Mouse (Mus musculus) hindbrain, embryonic 14.5 days (tissue): ENCODE measurements around the gene Calr4. TPM values are rescaled to one million over a fixed set of nuclear protein-coding genes. Genes with fewer than 3 reads are reported as not detected.
A peak's percentile ranks its signal among the peaks of the same experiment; 100 is the strongest.

ENCODE experiments used
- ATAC-seq: fragments of 200-750 bp; cut with Nextera tagmentation; 2 replicates; pipeline ENCODE4 v1.8.0; 2017; ENCODE audit warnings: moderate number of reproducible peaks, mild to moderate bottlenecking, moderate TSS enrichment, moderate library complexity; ENCODE audit not compliant: low FRiP score
- DNase-seq: peaks from one replicate; pipeline ENCODE4 v3.0.0-alpha.2; 2015; ENCODE audit warnings: low spot score
- H3K27ac ChIP-seq: fragments of 300-500 bp; sonication (generic); 2 replicates; pipeline ENCODE4 v1.5.1; 2014; ENCODE audit warnings: mild to moderate bottlenecking, moderate library complexity
- H3K27me3 ChIP-seq: fragments of 300-500 bp; sonication (generic); 2 replicates; pipeline ENCODE4 v1.6.1; 2014; ENCODE audit warnings: mild to moderate bottlenecking, low read length, mixed read lengths; ENCODE audit not compliant: control insufficient read depth, insufficient read depth
- H3K36me3 ChIP-seq: fragments of 300-500 bp; sonication (generic); replicated peaks from 2 replicates; pipeline ENCODE4 v1.6.1; 2014; ENCODE audit not compliant: control insufficient read depth, insufficient read depth
- H3K4me1 ChIP-seq: fragments of 300-500 bp; sonication (generic); replicated peaks from 2 replicates; pipeline ENCODE4 v1.6.1; 2014; ENCODE audit warnings: antibody characterized with exemption, low read length, mixed read lengths; ENCODE audit not compliant: control insufficient read depth, insufficient read depth
- H3K4me2 ChIP-seq: fragments of 300-500 bp; sonication (generic); replicated peaks from 2 replicates; pipeline ENCODE4 v1.6.1; 2014; ENCODE audit warnings: mild to moderate bottlenecking, moderate library complexity
- H3K4me3 ChIP-seq: fragments of 300-500 bp; sonication (generic); replicated peaks from 2 replicates; pipeline ENCODE4 v1.5.1; 2014; ENCODE audit warnings: mild to moderate bottlenecking, low read length
- H3K9ac ChIP-seq: fragments of 300-500 bp; sonication (generic); 2 replicates; pipeline ENCODE4 v1.6.1; 2014
- H3K9me3 ChIP-seq: fragments of 300-500 bp; sonication (generic); 2 replicates; pipeline ENCODE4 v1.6.1; 2016; ENCODE audit warnings: low read length; ENCODE audit not compliant: control insufficient read depth
- WGBS: fragments of 180-500 bp; shearing (Covaris S2); extraction: QIAGEN DNeasy Blood & Tissue Kit; methylation state at CpG from one replicate; pipeline ENCODE4 v1.1.7; 2014; 5-methylcytosine and 5-hydroxymethylcytosine counted together
- polyA plus RNA-seq: library from polyadenylated mRNA; unstranded; fragments of >200 nt; fragmentation: Nextera tagmentation; extraction: Ambion mirVana; gene quantifications from 2 replicates; pipeline ENCODE4 v1.2.1, GENCODE M21; 2014

Calr4 gene
- polyA plus RNA-seq, 1 experiment from 2014 or later, result 2.0 TPM

DNA sequence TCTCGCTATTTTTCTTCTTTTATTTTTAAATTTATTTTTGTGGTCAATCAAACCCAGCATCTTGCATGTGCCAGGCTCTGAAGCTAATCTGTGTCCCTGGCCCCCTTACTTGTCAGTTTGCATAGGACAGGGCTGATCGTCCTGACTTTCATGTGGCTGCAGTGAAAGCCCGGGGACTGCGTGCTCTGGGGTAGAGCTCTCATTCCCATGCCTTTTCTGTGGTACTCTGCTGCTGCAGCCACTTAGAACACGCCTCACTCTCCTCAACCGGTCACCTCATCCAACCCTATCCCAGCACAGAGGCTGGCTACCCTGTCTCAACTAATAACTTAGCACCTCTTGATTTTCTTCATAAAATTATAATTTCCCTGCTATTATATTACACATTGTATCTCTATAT is 8.7 kb upstream of the Calr4 start:
- ATAC-seq, result peak; percentile 68; the same call in 1 of the 2 replicates
- Histone ChIP-seq H3K9me3 (no peaks in the 10 kb centered on the region), H3K27ac (peak overlapping the region; percentile 79), H3K4me3 (no peak overlapping the region), H3K27me3 (no peaks in the 10 kb centered on the region), H3K4me2 (peak overlapping the region; percentile 0; the same call in 1 of the 2 replicates), H3K9ac (no peak overlapping the region), H3K4me1 (peaks cover 7% of the 10 kb centered on the region; the same call in 1 of the 2 replicates), H3K36me3 (no peaks in the 10 kb centered on the region)
- WGBS, result 41% methylated on average over 6 of the region's 6 CpGs
- DNase-seq, result no peak

DNA sequence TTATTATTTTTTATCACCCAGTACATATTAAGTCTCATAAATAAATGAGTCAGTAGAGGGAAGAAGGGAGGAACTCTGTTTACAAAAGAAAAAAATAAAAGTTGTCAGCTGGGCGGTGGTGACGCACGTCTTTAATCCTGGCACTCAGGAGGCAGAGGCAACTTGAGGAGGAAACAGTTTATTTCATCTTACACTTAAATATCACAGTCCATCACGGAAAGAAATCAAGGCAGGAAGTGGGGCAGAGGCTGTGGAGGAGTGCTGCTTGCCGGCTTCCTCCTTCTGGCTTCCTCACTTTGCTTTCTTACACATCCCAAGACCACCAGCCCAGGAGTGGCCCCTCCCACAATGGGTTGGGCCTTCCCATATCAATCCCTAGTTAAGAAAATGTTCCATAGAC is 8.2 kb upstream of the Calr4 start:
- no peak overlapping the region for H3K4me2 ChIP-seq
- no peak overlapping the region for H3K4me3 ChIP-seq
- peaks cover 7% of the 10 kb centered on the region; the same call in 1 of the 2 replicates for H3K4me1 ChIP-seq
- H3K9ac ChIP-seq, result no peak overlapping the region
- peak overlapping the region; percentile 79 for H3K27ac ChIP-seq
- ATAC-seq, result no peak
- no peaks in the 10 kb centered on the region for H3K27me3 ChIP-seq
- no peak for DNase-seq
- H3K36me3 ChIP-seq, result no peaks in the 10 kb centered on the region
- H3K9me3 ChIP-seq, result no peaks in the 10 kb centered on the region
- WGBS, result 72% methylated on average over 5 of the region's 5 CpGs

DNA sequence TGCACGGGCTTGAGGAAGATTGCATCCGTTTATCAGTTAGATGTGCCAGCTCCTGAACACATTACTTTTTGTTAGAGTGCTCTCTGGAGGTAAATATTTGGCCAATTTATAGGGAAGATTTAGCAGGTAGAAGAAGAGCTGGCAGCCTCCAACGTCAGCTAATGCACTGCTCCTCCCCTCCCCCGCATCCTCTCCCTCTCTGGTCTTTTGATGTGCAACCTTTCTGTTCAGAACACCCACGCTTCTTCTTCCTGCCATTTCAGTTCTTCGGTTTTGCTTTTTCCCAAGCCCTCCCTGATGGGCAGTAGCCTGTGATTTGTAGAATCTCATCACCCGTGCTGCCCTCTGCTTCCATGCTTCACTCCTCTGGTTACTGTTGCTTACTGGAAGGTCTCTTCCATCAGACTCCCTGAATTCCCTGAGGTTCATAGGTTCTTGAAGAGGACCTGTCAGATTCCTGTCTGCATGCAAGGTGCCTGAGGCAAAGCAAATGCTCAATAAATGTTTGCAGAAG is 4.5 kb upstream of the Calr4 start:
- H3K36me3 ChIP-seq, result no peaks in the 10 kb centered on the region
- no peak overlapping the region for H3K4me3 ChIP-seq
- no peak overlapping the region for H3K27ac ChIP-seq
- WGBS, result 63% methylated on average over 7 of the region's 7 CpGs
- DNase-seq, result no peak
- no peaks in the 10 kb centered on the region for H3K27me3 ChIP-seq
- H3K4me1 ChIP-seq, result peaks cover 7% of the 10 kb centered on the region; the same call in 1 of the 2 replicates
- no peak for ATAC-seq
- H3K9me3 ChIP-seq, result no peaks in the 10 kb centered on the region
- H3K4me2 ChIP-seq, result no peak overlapping the region
- H3K9ac ChIP-seq, result no peak overlapping the region

DNA sequence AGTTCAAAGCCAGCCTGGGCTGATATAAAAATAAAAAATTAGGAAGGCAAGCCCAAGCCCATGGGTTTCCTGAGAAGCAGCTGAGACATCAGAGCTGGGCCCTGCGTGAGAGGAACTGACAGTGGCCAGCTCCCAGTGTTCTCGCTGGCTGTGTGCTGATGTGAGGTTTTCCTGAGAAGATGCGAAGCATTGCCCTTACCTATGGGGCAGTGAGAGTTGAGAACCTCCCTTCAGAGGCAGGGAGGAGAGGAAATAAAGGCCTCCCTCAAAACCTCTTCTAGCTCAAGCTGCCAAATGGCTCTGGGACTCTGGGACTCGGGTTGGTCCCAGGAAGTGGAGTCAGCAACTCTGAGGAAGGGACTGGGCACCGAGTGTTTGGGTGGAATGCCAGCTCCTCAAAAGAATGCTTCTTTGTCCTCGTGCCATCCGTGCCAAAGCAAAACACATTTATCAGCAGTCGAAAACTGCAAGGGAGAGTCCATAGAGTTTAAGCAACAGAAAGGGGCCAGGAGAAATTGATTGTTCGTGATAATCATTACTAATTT is 593 bp downstream of the Calr4 start:
- H3K27ac ChIP-seq, result peak overlapping the region; percentile 76
- no peaks in the 10 kb centered on the region for H3K9me3 ChIP-seq
- H3K4me3 ChIP-seq, result no peak overlapping the region
- no peak overlapping the region for H3K9ac ChIP-seq
- DNase-seq, result peak; percentile 45
- peak; percentile 35; the same call in 1 of the 2 replicates for ATAC-seq
- 52% methylated on average over 9 of the region's 9 CpGs for WGBS
- H3K4me2 ChIP-seq, result no peak overlapping the region
- H3K36me3 ChIP-seq, result no peaks in the 10 kb centered on the region
- H3K4me1 ChIP-seq, result peaks cover 13% of the 10 kb centered on the region
- no peaks in the 10 kb centered on the region for H3K27me3 ChIP-seq

DNA sequence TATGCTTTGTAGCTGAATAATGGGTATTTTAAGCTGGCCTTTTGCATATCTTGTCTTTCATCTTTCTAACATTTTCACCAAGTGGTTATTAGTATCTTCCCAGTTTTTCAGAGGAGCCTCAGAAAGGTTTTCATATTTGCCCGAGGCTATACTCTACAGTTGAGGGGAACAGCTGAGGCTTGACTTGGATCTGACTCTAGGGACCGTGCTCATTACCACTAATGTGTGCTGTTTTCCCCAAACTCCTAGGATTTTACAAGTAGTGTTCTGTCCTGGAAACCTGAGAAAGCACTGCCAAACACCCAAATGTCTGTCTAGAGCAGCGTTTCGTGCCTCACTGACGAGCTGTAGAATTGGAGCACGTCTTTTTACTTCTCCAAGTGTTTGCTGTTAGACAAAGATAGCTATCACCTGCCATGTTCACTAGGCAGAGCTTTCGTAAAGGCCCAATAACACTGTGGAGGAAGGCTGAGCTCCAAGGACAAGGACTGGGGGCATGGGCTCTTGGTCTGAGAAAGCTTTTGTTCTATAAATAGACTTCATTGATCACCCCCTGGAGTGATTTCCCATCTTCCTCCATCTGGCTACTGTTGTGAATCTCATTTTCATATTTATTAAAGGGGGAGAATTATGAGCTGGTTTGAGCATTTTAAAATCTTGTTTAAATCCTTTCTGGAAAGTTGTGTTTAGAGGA is 2.0 kb downstream of the Calr4 start:
- no peak for DNase-seq
- Histone ChIP-seq H3K4me3 (no peak overlapping the region), H3K4me1 (peaks cover 13% of the 10 kb centered on the region), H3K27ac (peak overlapping the region; percentile 76), H3K9me3 (no peaks in the 10 kb centered on the region), H3K27me3 (no peaks in the 10 kb centered on the region), H3K36me3 (no peaks in the 10 kb centered on the region), H3K9ac (no peak overlapping the region), H3K4me2 (0 out of 2 replicates have a peak overlapping the region, but pooled peaks have one; percentile 8)
- ATAC-seq, result no peak
- 54% methylated on average over 7 of the region's 7 CpGs for WGBS

DNA sequence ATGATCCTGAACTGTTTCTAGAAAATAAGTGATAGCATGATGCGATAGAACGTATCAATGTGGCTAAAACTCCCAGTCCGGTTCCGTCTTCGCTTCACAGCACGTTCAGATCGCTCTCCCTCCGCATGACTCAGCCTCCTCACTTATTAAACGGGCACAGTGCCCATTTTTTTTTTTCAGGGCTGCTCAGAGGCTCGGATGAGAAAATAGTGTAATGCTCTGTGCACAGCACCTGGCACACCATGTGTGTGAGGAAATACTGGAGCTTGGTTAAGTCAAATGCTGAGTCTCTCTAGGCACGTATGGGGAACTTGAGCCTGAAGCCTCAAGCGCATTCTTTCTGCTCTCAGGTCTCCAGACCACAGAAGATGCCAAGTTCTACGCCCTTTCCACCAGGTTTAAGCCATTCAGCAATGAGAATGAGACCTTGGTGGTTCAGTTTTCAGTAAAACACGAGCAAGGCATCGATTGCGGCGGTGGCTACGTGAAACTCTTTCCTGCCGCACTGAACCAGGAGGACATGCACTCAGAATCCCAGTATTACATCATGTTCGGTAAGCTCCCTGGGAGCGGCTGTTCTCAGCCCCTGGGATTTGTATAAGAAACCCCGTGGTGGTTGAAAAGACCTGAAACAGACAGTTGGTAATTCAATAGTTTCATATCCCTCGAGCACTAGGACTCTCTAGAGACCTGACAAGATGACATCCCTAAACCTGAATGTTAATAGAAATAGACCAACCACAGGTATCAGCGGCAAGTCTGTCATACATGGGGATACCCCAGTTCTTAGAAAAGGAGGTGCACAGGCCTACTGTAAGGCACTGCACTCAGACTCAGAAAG is 4.4 kb downstream of the Calr4 start:
- Histone ChIP-seq H3K27me3 (no peaks in the 10 kb centered on the region), H3K4me1 (peaks cover 13% of the 10 kb centered on the region), H3K4me2 (no peak overlapping the region), H3K9ac (no peak overlapping the region), H3K27ac (no peak overlapping the region), H3K9me3 (no peaks in the 10 kb centered on the region), H3K4me3 (no peak overlapping the region), H3K36me3 (no peaks in the 10 kb centered on the region)
- DNase-seq, result no peak
- WGBS, result 71% methylated on average over 24 of the region's 24 CpGs
- no peak for ATAC-seq

DNA sequence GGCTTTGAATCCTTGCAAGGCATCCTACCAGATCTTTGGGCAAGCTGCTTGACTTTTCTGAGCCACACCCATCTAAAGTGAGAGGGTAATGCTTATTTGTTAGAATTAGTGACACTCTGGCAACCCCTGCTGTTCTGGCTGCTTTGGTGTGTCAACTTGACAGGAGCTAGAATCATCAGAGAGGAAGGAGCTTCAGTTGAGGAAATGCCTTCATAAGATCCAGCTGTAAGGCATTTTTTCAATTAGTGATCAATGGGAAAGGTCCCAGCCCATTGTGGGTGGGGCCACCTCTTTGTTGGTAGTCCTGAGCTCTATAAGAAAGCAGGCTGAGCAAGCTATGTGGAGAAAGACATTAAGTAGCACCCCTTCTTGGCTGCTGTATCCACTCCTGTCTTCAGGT is 6.9 kb downstream of the Calr4 start:
- H3K36me3 ChIP-seq, result no peaks in the 10 kb centered on the region
- H3K27ac ChIP-seq, result no peak overlapping the region
- DNase-seq (no peak), ATAC-seq (no peak)
- no peaks in the 10 kb centered on the region for H3K9me3 ChIP-seq
- H3K9ac ChIP-seq, result no peak overlapping the region
- H3K4me2 ChIP-seq, result no peak overlapping the region
- H3K27me3 ChIP-seq, result no peaks in the 10 kb centered on the region
- H3K4me1 ChIP-seq, result peaks cover 9% of the 10 kb centered on the region
- H3K4me3 ChIP-seq, result no peak overlapping the region

DNA sequence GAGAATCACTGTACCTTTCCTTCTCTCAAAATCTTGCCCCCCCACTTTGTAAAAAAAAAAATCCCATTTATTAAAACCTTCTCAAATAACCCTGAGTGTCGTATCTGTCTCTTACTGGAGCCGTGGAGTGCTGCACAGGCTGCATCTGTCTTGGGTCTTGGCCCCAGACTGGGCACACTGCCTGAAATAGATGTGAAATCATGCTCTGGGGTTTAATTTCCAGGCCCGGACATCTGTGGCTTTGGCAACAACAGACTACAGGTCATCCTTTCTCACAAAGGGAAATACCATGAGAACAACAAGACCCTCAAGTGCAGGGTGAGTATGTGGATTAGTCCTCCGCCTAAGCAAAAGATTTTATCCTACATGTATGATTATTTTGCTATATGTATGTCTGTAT is 7.6 kb downstream of the Calr4 start:
- Histone ChIP-seq H3K9ac (no peak overlapping the region; the same call in 1 of the 2 replicates), H3K9me3 (no peaks in the 10 kb centered on the region), H3K4me1 (peaks cover 3% of the 10 kb centered on the region), H3K4me3 (no peak overlapping the region), H3K4me2 (no peak overlapping the region), H3K36me3 (no peaks in the 10 kb centered on the region), H3K27me3 (no peaks in the 10 kb centered on the region), H3K27ac (peak overlapping the region; percentile 38)
- ATAC-seq, result peak; percentile 68; the same call in 1 of the 2 replicates
- WGBS, result 64% methylated on average over 4 of the region's 4 CpGs
- peak; percentile 49 for DNase-seq

DNA sequence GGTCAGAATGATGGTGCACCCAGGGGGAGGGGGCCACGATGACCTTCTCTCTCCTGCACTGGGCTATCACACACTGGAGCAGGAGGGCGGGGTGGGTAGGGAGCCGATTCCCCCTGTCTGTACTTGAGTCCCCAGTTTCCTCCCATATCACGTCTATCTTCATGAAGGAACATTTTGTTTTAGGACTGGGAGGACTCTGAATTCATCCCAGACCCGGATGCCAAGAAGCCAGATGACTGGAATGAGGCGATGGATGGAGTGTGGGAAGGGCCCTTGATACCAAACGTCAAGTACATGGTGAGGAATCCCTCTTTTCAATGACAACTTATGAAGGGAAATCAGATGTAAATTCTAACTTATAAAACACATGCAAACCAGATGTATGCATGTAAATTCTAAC is 10.2 kb downstream of the Calr4 start:
- Histone ChIP-seq H3K4me2 (no peak overlapping the region), H3K4me1 (no peaks in the 10 kb centered on the region), H3K9me3 (no peaks in the 10 kb centered on the region), H3K27ac (no peak overlapping the region), H3K27me3 (no peaks in the 10 kb centered on the region), H3K4me3 (no peak overlapping the region), H3K36me3 (no peaks in the 10 kb centered on the region), H3K9ac (no peak overlapping the region)
- ATAC-seq (no peak), DNase-seq (no peak)
- WGBS, result 86% methylated on average over 7 of the region's 7 CpGs
